Mouse (Mus musculus) G1E (cell line): Measurements from ENCODE around the gene Mcoln1.

Experiments
- CTCF ChIP-seq: IDR thresholded peaks from 2 replicates; pipeline ENCODE4 v1.5.1; 2012; ENCODE audit warnings: low read depth, low read length, inconsistent platforms, mixed read lengths
- POLR2AphosphoS5 ChIP-seq: IDR thresholded peaks from 2 replicates; pipeline ENCODE4 v1.6.1; 2012; ENCODE audit warnings: low read depth, low read length, inconsistent platforms; ENCODE audit not compliant: insufficient replicate concordance

DNA sequence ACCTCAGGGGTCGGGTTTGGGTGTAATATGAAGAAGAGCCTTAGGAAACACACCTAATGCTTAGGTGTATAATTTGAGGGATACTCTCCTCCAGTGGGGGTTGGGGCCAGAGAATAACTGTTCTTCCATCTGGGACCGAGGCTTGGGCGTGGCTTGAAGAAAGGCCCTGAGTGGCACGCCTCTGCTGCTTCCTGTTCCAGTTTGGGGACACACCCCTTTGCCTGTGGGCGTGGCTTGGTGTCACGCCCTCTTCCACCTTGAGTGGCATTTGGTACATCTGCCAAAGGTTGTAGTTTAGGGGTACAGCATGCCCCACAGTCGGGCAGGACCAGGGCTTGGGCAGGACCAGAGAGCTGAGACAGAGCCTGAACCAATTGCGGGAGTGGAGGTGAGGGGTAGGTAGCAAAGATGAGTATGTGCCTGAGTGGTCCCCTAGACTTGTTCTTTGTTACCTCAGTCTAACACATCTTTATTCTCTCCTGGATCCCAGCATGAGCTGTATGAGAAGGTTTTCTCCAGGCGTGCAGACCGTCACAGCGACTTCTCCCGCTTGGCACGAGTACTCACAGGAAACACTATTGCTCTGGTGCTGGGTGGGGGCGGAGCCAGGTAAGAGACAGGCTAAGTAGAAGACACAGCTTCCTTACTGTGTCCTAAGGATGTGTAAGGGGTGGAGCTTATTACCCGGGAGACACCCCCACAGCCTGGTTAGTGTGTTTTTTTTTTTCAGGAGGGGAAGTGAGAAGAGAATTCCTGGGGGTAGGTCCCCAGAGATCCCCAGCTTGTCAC is 36.0 kb downstream of the Mcoln1 start:
- no peak for TF ChIP-seq CTCF
- TF ChIP-seq POLR2AphosphoS5: no peak
